Mouse (Mus musculus): Measurements from ENCODE around the gene Hesx1. TPM values are rescaled to one million over a fixed set of nuclear protein-coding genes. Genes with fewer than 3 reads are reported as not detected.

Hesx1 gene
- total and polyA plus RNA-seq, 2 experiments from 2014 or later, result not detected

- 82% methylated on average over 18 of the region's 18 CpGs for WGBS
- no peak overlapping the region for H3K9ac ChIP-seq (replicated peaks; ENCODE audit: low read depth, low read length)
- no peaks in the 10 kb centered on the region for H3K27me3 ChIP-seq (ENCODE audit: control insufficient read depth, insufficient read depth, low read length)
- peaks cover 14% of the 10 kb centered on the region for H3K4me1 ChIP-seq (ENCODE audit: control insufficient read depth, insufficient read depth)
- H3K4me3 ChIP-seq (ENCODE audit: low read depth, low read length), result no peak overlapping the region
- DNase-seq (ENCODE audit: low spot score) (no peak), ATAC-seq (ENCODE audit: insufficient read depth, low read depth) (no peak)
- H3K4me2 ChIP-seq (ENCODE audit: low read depth, low read length), result no peak overlapping the region
- TF ChIP-seq EP300 (IDR thresholded peaks at IDR 0.05; ENCODE audit: low read depth), result no peak
- TF ChIP-seq CTCF (IDR thresholded peaks at IDR 0.05; ENCODE audit: low read depth), result no peak
- H3K27ac ChIP-seq (ENCODE audit: low read depth), result no peak overlapping the region
- H3K9me3 ChIP-seq (replicated peaks; ENCODE audit: control insufficient read depth, low read length), result no peaks in the 10 kb centered on the region
- no peaks in the 10 kb centered on the region for H3K36me3 ChIP-seq (replicated peaks; ENCODE audit: control insufficient read depth, insufficient read depth, low read length)
Observed at GRCm38 (mm10) chr14:26991622-26992021, 2.6 kb upstream of the Hesx1 start.

DNA sequence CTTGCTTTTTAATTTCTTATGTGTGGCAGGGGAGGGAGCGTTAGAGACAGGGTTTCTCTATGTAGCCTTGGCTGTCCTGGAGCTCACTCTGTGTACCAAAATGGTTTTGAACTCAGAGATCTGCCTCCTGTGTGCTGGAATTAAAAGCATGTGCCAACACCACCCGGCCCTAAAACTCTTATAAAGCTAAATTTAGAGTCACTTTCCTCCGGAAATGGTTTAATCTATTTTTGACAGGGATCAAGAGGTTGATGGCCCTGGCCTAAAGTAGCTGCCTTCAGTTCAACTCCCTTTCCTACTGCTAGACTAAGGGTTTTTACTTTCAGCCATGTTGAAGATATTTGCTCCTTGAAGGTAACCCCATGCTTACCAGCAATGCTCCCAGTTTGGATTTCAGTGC lies 789 bp upstream of the Hesx1 start:
- WGBS, result 14% methylated on average over 3 of the region's 3 CpGs
- H3K27ac ChIP-seq (ENCODE audit: low read depth), result peak overlapping the region; percentile 62; the same call in 1 of the 2 replicates
- DNase-seq (ENCODE audit: low spot score) (no peak), ATAC-seq (ENCODE audit: insufficient read depth, low read depth) (0 out of 2 replicates have a peak, but pooled peaks have one; percentile 17)
- peaks cover 14% of the 10 kb centered on the region for H3K4me1 ChIP-seq (ENCODE audit: control insufficient read depth, insufficient read depth)
- no peaks in the 10 kb centered on the region for H3K9me3 ChIP-seq (replicated peaks; ENCODE audit: control insufficient read depth, low read length)
- no peak overlapping the region for H3K4me2 ChIP-seq (ENCODE audit: low read depth, low read length)
- TF ChIP-seq CTCF (IDR thresholded peaks at IDR 0.05; ENCODE audit: low read depth) (no peak), EP300 (IDR thresholded peaks at IDR 0.05; ENCODE audit: low read depth) (no peak)
- H3K36me3 ChIP-seq (replicated peaks; ENCODE audit: control insufficient read depth, insufficient read depth, low read length), result no peaks in the 10 kb centered on the region
- no peaks in the 10 kb centered on the region for H3K27me3 ChIP-seq (ENCODE audit: control insufficient read depth, insufficient read depth, low read length)
- no peak overlapping the region for H3K4me3 ChIP-seq (ENCODE audit: low read depth, low read length)
- H3K9ac ChIP-seq (replicated peaks; ENCODE audit: low read depth, low read length), result no peak overlapping the region

GRCm38 (mm10) chr14:26996257-26996656 lies 2.0 kb downstream of the Hesx1 start:
- Histone ChIP-seq H3K36me3 (replicated peaks; ENCODE audit: control insufficient read depth, insufficient read depth, low read length) (no peaks in the 10 kb centered on the region), H3K4me2 (ENCODE audit: low read depth, low read length) (no peak overlapping the region), H3K9me3 (replicated peaks; ENCODE audit: control insufficient read depth, low read length) (no peaks in the 10 kb centered on the region), H3K4me1 (ENCODE audit: control insufficient read depth, insufficient read depth) (peaks cover 14% of the 10 kb centered on the region), H3K27me3 (ENCODE audit: control insufficient read depth, insufficient read depth, low read length) (no peaks in the 10 kb centered on the region), H3K4me3 (ENCODE audit: low read depth, low read length) (no peak overlapping the region), H3K27ac (ENCODE audit: low read depth) (no peak overlapping the region), H3K9ac (replicated peaks; ENCODE audit: low read depth, low read length) (no peak overlapping the region)
- TF ChIP-seq EP300 (IDR thresholded peaks at IDR 0.05; ENCODE audit: low read depth), result no peak
- no peak for TF ChIP-seq CTCF (IDR thresholded peaks at IDR 0.05; ENCODE audit: low read depth)
- DNase-seq (ENCODE audit: low spot score) (no peak), ATAC-seq (ENCODE audit: insufficient read depth, low read depth) (no peak)

GRCm38 (mm10) chr14:27000386-27000785 lies 6.2 kb downstream of the Hesx1 start:
- H3K9me3 ChIP-seq (replicated peaks; ENCODE audit: control insufficient read depth, low read length), result no peaks in the 10 kb centered on the region
- H3K4me1 ChIP-seq (ENCODE audit: control insufficient read depth, insufficient read depth), result no peaks in the 10 kb centered on the region
- H3K4me3 ChIP-seq (ENCODE audit: low read depth, low read length), result peak overlapping the region; percentile 10; the same call in 1 of the 2 replicates
- no peaks in the 10 kb centered on the region for H3K27me3 ChIP-seq (ENCODE audit: control insufficient read depth, insufficient read depth, low read length)
- no peaks in the 10 kb centered on the region for H3K36me3 ChIP-seq (replicated peaks; ENCODE audit: control insufficient read depth, insufficient read depth, low read length)
- no peak for ATAC-seq (ENCODE audit: insufficient read depth, low read depth)
- WGBS, result 6% methylated on average over 11 of the region's 11 CpGs
- no peak overlapping the region for H3K9ac ChIP-seq (replicated peaks; ENCODE audit: low read depth, low read length)
- no peak for DNase-seq (ENCODE audit: low spot score)
- TF ChIP-seq EP300 (IDR thresholded peaks at IDR 0.05; ENCODE audit: low read depth) (no peak), CTCF (IDR thresholded peaks at IDR 0.05; ENCODE audit: low read depth) (no peak)
- no peak overlapping the region for H3K27ac ChIP-seq (ENCODE audit: low read depth)
- peak overlapping the region; percentile 40; the same call in 1 of the 2 replicates for H3K4me2 ChIP-seq (ENCODE audit: low read depth, low read length)

DNA sequence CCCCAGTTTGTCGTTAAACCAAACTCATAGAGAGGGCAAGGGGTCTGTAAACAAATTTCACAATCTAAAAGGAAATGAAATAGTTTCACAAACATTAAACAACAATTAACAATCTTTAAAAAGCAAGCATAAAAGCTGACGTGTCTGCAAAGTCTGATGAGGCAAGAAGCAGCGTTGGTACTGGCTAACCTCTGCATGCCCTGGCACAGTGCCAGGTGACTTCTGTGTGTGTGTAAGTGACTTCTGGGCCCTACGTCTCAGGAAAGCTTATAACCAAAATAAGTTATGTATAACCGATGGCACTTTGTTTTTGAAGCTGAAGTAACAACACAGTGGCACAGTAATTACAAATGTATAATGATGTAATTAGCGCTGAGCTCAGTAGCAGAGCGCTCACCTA lies 10.7 kb downstream of the Hesx1 start:
- no peaks in the 10 kb centered on the region for H3K9me3 ChIP-seq (replicated peaks; ENCODE audit: control insufficient read depth, low read length)
- no peak for ATAC-seq (ENCODE audit: insufficient read depth, low read depth)
- no peaks in the 10 kb centered on the region for H3K4me1 ChIP-seq (ENCODE audit: control insufficient read depth, insufficient read depth)
- H3K9ac ChIP-seq (replicated peaks; ENCODE audit: low read depth, low read length), result no peak overlapping the region
- no peak overlapping the region for H3K4me2 ChIP-seq (ENCODE audit: low read depth, low read length)
- H3K27ac ChIP-seq (ENCODE audit: low read depth), result no peak overlapping the region
- TF ChIP-seq EP300 (IDR thresholded peaks at IDR 0.05; ENCODE audit: low read depth) (no peak), CTCF (IDR thresholded peaks at IDR 0.05; ENCODE audit: low read depth) (no peak)
- 64% methylated on average over 7 of the region's 7 CpGs for WGBS
- H3K36me3 ChIP-seq (replicated peaks; ENCODE audit: control insufficient read depth, insufficient read depth, low read length), result no peaks in the 10 kb centered on the region
- H3K4me3 ChIP-seq (ENCODE audit: low read depth, low read length), result no peak overlapping the region
- no peaks in the 10 kb centered on the region for H3K27me3 ChIP-seq (ENCODE audit: control insufficient read depth, insufficient read depth, low read length)
- DNase-seq (ENCODE audit: low spot score), result no peak

DNA sequence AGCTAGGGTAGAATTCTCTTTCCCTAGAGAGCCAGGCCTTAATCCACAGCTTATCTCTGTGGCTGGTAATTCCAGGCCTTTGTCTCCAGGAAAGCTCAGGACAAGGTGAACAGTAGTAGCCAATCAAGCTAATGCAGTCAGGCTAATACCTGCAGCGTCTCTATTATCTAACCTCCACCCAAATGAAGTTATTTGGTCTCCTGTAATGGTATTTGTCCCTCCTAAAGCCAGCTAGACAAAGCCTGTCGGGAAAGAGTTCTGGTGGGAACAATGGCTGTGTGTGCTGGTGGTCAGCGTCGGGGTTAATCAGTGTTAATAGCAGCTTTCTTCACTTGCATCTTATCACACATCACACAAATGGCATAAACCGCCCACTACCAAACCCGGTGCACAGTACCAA lies 11.7 kb downstream of the Hesx1 start:
- H3K4me2 ChIP-seq (ENCODE audit: low read depth, low read length), result no peak overlapping the region
- 27% methylated on average over 6 of the region's 6 CpGs for WGBS
- TF ChIP-seq CTCF (IDR thresholded peaks at IDR 0.05; ENCODE audit: low read depth) (no peak), EP300 (IDR thresholded peaks at IDR 0.05; ENCODE audit: low read depth) (no peak)
- DNase-seq (ENCODE audit: low spot score) (no peak), ATAC-seq (ENCODE audit: insufficient read depth, low read depth) (no peak)
- H3K27me3 ChIP-seq (ENCODE audit: control insufficient read depth, insufficient read depth, low read length), result no peaks in the 10 kb centered on the region
- no peak overlapping the region for H3K27ac ChIP-seq (ENCODE audit: low read depth)
- H3K4me1 ChIP-seq (ENCODE audit: control insufficient read depth, insufficient read depth), result no peaks in the 10 kb centered on the region
- H3K9me3 ChIP-seq (replicated peaks; ENCODE audit: control insufficient read depth, low read length), result no peaks in the 10 kb centered on the region
- H3K4me3 ChIP-seq (ENCODE audit: low read depth, low read length), result no peak overlapping the region
- no peak overlapping the region for H3K9ac ChIP-seq (replicated peaks; ENCODE audit: low read depth, low read length)
- no peaks in the 10 kb centered on the region for H3K36me3 ChIP-seq (replicated peaks; ENCODE audit: control insufficient read depth, insufficient read depth, low read length)

All from heart, postnatal 0 days (tissue).